Comparison of ENCODE assay signal across 9 mouse cellular contexts in genomic region chr1:121215843-121216242, GRCm38 (mm10).
DNase-seq lines count a peak whose midpoint lies in the region; TF ChIP-seq lines count a peak whose summit lies in the region.
"Had no signal": no experiment of that assay in that cellular context is flagged by ENCODE, and none has a peak within 500 bp of the region (broad histone marks: within the 10 kb centered on the region; RNA-seq: fewer than 3 reads in every experiment).

No protein-coding gene starts in this region.

- no peak overlapping the region for H3K27ac ChIP-seq in heart, embryonic 10.5 days
- H3K27ac ChIP-seq: hindbrain, embryonic 15.5 days had no signal

- peak; percentile 2 to 20 for DNase-seq in heart, postnatal 10 days
- DNase-seq in heart, embryonic 10.5 days (ENCODE audit: low spot score), result no peak
- DNase-seq in right cerebral cortex, adult 2 months (ENCODE audit: low spot score in 2 of 2), result peak; percentile 6 to 35
- no peak for DNase-seq in right cerebral cortex, postnatal 36 days (ENCODE audit: low spot score in 2 of 2)
- peak; percentile 41 for DNase-seq in brain, embryonic 14.5 days (ENCODE audit: low read depth)
- peak; percentile 45 for DNase-seq in retina, embryonic 14.5 days (ENCODE audit: low spot score)
- no peak for DNase-seq in spleen, adult 12 weeks (ENCODE audit: low spot score)
- DNase-seq in left cerebral cortex, postnatal 36 days (ENCODE audit: low spot score in 2 of 2), result no peak

- intact Hi-C loops in heart, postnatal 10 days (cut with DNase I), result no loop called here
- intact Hi-C loops in left cerebral cortex, postnatal 36 days (cut with DNase I), result no loop called here

- WGBS in heart, embryonic 10.5 days, result 22% methylated on average over 2 of the region's 2 CpGs

- TF ChIP-seq POLR2A in brain, embryonic 14.5 days (IDR thresholded peaks at IDR 0.05; ENCODE audit: borderline replicate concordance, extremely low read depth, insufficient read depth, insufficient read length, poor library complexity, severe bottlenecking), result no peak

- H3K27me3 ChIP-seq in heart, embryonic 10.5 days (ENCODE audit: insufficient read depth, poor library complexity, severe bottlenecking), result no peaks in the 10 kb centered on the region
- H3K27me3 ChIP-seq: hindbrain, embryonic 15.5 days had no signal

- H3K4me1 ChIP-seq in heart, embryonic 10.5 days, result no peaks in the 10 kb centered on the region
- H3K4me1 ChIP-seq: hindbrain, embryonic 15.5 days had no signal

- no peak overlapping the region for H3K4me3 ChIP-seq in heart, embryonic 10.5 days
- H3K4me3 ChIP-seq: hindbrain, embryonic 15.5 days had no signal

- no peaks in the 10 kb centered on the region for H3K36me3 ChIP-seq in heart, embryonic 10.5 days
- H3K36me3 ChIP-seq: hindbrain, embryonic 15.5 days had no signal

- TF ChIP-seq CTCF in brain, embryonic 14.5 days (IDR thresholded peaks at IDR 0.05; ENCODE audit: borderline replicate concordance, extremely low read depth, insufficient read depth, insufficient read length), result peak; percentile 75

- H3K9me3 ChIP-seq in heart, embryonic 10.5 days, result no peaks in the 10 kb centered on the region
- H3K9me3 ChIP-seq: hindbrain, embryonic 15.5 days had no signal

Comparison
In these comparisons a context has a peak if more than half of its experiments do, and no peak if none do; other contexts are left out.
1. DNase-seq: peak in heart, postnatal 10 days (2 of 2), right cerebral cortex, adult 2 months (2 of 2), brain, embryonic 14.5 days (single experiment) and retina, embryonic 14.5 days (single experiment); none in heart, embryonic 10.5 days (single experiment), right cerebral cortex, postnatal 36 days (0 of 2), spleen, adult 12 weeks (single experiment) and left cerebral cortex, postnatal 36 days (0 of 2).